Mouse (Mus musculus) small intestine, adult 2 months (tissue): ENCODE measurements at regions not wholly inside any gene's neighbourhood (a gene's known extent, or its start where the extent isn't known, plus 50 kb on each side); places are given as distances from the start of the nearest gene placed in this dataset.

Experiments
- H3K27ac ChIP-seq: fragments of 200-500 bp; 2 replicates; pipeline ENCODE4 v1.5.1; 2012; ENCODE audit warnings: low read depth, low read length, control low read depth, inconsistent platforms; ENCODE audit not compliant: insufficient read depth
- H3K27me3 ChIP-seq: fragments of 200-500 bp; 2 replicates; pipeline ENCODE4 v1.6.1; 2012; ENCODE audit warnings: mild to moderate bottlenecking, moderate library complexity, low read length, inconsistent platforms; ENCODE audit not compliant: control insufficient read depth, insufficient read depth
- H3K36me3 ChIP-seq: fragments of 200-500 bp; 2 replicates; pipeline ENCODE4 v1.6.1; 2012; ENCODE audit warnings: mild to moderate bottlenecking, low read length, control low read depth, inconsistent platforms; ENCODE audit not compliant: control insufficient read depth, insufficient read depth
- H3K4me1 ChIP-seq: fragments of 200-500 bp; 2 replicates; pipeline ENCODE4 v1.6.1; 2012; ENCODE audit warnings: low read length, inconsistent platforms, mixed read lengths; ENCODE audit not compliant: control insufficient read depth, insufficient read depth, insufficient read length
- H3K4me3 ChIP-seq: fragments of 200-500 bp; 2 replicates; pipeline ENCODE4 v1.5.1; 2012; ENCODE audit warnings: low read depth, mild to moderate bottlenecking, control low read depth, inconsistent platforms, low read length, moderate library complexity
- CTCF ChIP-seq: fragments of 200-500 bp; IDR thresholded peaks from 2 replicates; pipeline ENCODE4 v1.5.1; 2012; ENCODE audit warnings: low read depth, mild to moderate bottlenecking, control low read depth, inconsistent platforms, low read length, moderate library complexity, mixed read lengths; ENCODE audit not compliant: insufficient replicate concordance, insufficient read length; ENCODE audit errors: extremely low read depth
- POLR2A ChIP-seq: fragments of 200-500 bp; IDR thresholded peaks from 2 replicates; pipeline ENCODE4 v1.6.1; 2012; ENCODE audit warnings: low read depth, mild to moderate bottlenecking, control low read depth, inconsistent platforms, low read length, moderate library complexity
- WGBS: fragments of 180-500 bp; shearing (Covaris S2); methylation state at CpG from one replicate; pipeline ENCODE4 v1.1.7; 2018; 5-methylcytosine and 5-hydroxymethylcytosine counted together

DNA sequence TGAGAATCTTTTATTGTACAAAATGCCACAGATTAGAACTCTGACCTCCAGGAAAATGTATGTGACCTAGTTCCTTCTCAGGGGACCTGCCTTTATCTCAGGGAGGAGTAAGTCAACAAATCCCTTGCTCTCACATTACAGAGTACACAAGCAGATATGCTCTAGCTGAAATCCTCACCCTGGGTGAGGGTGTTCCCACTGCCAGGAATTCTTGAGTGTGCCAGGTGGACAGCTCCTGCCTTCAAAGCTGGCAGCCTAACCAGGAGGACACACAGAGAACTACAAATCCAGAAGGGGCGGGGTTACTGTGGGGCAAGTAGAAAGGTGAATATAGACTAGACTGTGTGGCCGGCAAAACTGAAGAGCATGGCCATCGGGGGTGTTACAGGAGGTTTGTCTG is 141.9 kb upstream of the Cdyl start:
- H3K36me3 ChIP-seq = no peaks in the 10 kb centered on the region
- no peaks in the 10 kb centered on the region for H3K27me3 ChIP-seq
- TF ChIP-seq CTCF = no peak
- TF ChIP-seq POLR2A = no peak
- 38% methylated on average over 3 of the region's 3 CpGs for WGBS
- H3K27ac ChIP-seq = no peak overlapping the region
- no peak overlapping the region for H3K4me3 ChIP-seq
- no peaks in the 10 kb centered on the region for H3K4me1 ChIP-seq

DNA sequence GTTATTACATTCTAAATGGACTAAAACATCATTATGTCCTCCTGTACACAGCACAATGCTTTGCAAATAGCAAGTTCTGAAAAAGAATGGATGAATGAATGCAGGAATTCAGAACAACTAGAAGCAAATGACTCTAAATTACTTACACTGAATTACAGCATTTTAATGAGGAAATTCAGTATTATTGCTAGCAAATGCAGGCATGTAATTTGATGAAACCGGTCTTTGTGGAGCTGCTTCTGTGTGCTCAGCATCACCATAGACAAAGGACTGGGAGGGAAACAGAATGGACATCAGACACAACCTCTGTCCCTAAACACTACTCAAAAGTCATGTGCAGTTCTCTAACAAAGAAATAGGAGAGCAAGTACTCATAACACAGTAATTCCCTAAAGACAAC is 137.4 kb upstream of the Cdyl start:
- no peak for TF ChIP-seq POLR2A
- TF ChIP-seq CTCF = no peak
- no peaks in the 10 kb centered on the region for H3K36me3 ChIP-seq
- no peak overlapping the region for H3K27ac ChIP-seq
- no peaks in the 10 kb centered on the region for H3K4me1 ChIP-seq
- no peaks in the 10 kb centered on the region for H3K27me3 ChIP-seq
- 83% methylated on average over 1 of the region's 1 CpGs for WGBS
- H3K4me3 ChIP-seq = no peak overlapping the region

DNA sequence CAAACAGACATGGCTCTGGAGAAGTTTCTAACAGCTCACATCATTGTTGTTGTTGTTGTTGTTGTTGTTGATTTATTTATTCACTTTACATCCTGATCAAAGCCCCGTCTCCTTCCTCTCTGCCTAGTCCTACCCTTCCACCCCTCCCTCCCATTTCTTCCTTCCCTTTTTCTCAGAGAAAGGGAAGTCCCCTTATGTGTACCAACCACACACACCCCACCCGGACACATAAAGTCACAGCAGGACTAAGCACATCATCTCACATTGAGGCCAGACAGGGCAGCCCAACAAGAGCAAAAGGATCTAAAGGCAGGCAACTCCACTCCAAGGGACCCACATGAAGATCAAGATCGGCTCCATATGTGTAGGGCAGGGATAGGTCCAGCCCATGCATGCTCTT is 130.1 kb upstream of the Cdyl start:
- WGBS = 75% methylated on average over 3 of the region's 3 CpGs
- H3K36me3 ChIP-seq = no peaks in the 10 kb centered on the region
- TF ChIP-seq CTCF (no peak), POLR2A (no peak)

DNA sequence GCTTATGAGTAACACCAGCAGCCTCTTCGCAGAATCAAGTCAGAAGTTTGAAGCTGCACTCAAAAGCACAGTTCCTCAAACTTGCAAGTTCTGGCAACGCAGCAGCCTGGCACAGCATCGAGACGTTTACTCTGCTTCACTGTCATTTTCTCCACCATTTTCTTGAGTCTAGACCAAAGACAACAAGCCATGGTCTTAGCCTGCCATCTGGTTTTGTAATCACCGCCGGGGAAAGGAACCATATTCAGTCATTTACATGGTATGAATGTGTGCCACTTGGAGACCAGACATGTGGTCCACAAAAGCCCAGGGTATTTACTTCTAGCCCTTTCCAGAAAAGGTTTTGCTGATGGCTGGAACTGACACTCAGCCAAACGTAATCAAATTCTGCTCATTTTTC is 122.5 kb upstream of the Cdyl start:
- 86% methylated on average over 7 of the region's 7 CpGs for WGBS
- Histone ChIP-seq H3K36me3 (no peaks in the 10 kb centered on the region), H3K27me3 (no peaks in the 10 kb centered on the region), H3K4me3 (no peak overlapping the region), H3K27ac (no peak overlapping the region), H3K4me1 (no peaks in the 10 kb centered on the region)
- TF ChIP-seq POLR2A (no peak), CTCF (no peak)

More for the DNA sequence above, 130.1 kb upstream of the Cdyl start:
- Histone ChIP-seq H3K4me1 (no peaks in the 10 kb centered on the region), H3K27me3 (no peaks in the 10 kb centered on the region), H3K4me3 (no peak overlapping the region), H3K27ac (no peak overlapping the region)

DNA sequence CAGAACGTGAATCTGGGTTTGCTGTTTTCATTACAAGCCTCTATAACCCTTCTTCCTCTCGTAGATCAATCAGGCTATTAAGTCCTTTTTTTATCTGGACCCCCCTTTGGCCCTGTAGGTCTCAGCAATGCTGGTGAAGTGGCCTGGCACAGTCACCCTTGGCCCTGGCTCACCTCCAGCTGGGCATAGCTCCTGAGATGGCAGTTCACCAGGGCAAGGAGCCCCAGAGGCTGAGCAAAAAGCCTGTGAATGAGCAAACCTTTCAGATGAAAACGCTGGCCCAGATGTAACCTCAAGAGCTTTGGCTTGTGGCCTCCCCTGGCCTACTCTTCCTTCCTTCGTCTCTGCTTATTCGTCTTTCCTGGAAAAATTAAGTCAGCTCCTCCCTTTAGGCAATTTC is 121.7 kb upstream of the Cdyl start:
- H3K27ac ChIP-seq = no peak overlapping the region
- H3K4me3 ChIP-seq = no peak overlapping the region
- TF ChIP-seq POLR2A (no peak), CTCF (no peak)
- H3K36me3 ChIP-seq = no peaks in the 10 kb centered on the region
- 65% methylated on average over 5 of the region's 5 CpGs for WGBS
- H3K27me3 ChIP-seq = no peaks in the 10 kb centered on the region
- no peaks in the 10 kb centered on the region for H3K4me1 ChIP-seq

DNA sequence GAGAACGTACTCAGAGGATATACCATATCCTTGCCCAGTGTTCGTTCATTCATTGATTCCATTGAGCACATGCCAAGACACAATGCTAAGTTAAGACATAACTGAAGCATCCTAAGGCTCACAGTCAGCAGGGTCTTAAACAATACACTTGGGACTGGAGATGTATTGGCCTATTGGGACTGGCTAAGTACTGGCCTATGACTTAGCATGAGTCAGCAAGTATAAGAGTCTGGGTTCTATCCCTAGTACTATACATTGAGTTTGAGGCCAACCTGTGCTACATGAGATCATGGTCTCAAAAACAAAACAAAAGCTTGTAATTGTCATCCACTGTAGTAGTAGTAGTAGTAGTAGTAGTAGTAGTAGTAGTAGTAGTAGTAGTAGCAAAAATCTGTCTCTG is 119.2 kb upstream of the Cdyl start:
- 80% methylated on average over 2 of the region's 2 CpGs for WGBS
- H3K36me3 ChIP-seq = no peaks in the 10 kb centered on the region
- no peak overlapping the region for H3K4me3 ChIP-seq
- H3K27ac ChIP-seq = no peak overlapping the region
- TF ChIP-seq CTCF (no peak), POLR2A (no peak)
- H3K27me3 ChIP-seq = no peaks in the 10 kb centered on the region
- H3K4me1 ChIP-seq = no peaks in the 10 kb centered on the region

DNA sequence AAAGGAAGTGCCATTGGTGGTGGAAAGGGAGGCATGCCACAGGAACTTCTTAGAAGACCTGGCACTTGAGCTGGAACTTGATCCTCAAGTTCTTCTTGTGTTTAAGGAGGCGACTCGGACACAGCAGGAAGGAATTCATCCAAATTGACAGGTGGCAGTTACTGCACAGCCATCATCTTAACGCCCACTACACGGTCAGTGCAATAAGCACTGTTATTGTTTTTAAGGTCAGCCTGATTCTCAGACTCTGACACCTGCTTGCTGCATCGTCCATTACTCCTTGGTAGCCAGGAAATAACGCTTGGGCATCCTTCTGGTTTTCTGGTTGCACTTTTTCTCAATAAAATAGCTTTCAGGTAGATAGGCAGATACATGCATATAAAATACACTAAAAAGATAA is 118.6 kb upstream of the Cdyl start:
- H3K27ac ChIP-seq = no peak overlapping the region
- H3K27me3 ChIP-seq = no peaks in the 10 kb centered on the region
- H3K36me3 ChIP-seq = no peaks in the 10 kb centered on the region
- no peak for TF ChIP-seq POLR2A
- no peak for TF ChIP-seq CTCF
- WGBS = 73% methylated on average over 6 of the region's 6 CpGs
- H3K4me1 ChIP-seq = no peaks in the 10 kb centered on the region
- H3K4me3 ChIP-seq = no peak overlapping the region

DNA sequence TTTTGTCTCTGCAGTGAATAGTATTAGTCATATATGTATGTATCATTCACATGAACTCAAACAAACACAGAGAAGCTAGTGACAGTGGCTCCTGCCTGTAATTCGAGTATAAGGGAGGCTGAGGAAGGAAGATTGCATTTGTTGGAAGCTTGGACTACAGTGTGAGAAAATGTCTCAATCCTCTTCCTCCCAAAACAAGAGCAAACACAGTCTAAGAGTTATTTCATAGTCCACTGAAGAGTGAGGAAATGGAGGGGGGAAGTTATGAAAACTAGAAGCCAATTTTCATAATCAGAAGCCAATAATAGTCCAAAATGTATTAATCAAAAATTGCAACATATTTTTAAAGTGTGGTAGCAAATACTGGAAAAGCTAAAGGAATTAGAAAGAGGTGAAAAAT is 95.6 kb upstream of the Cdyl start:
- no peak overlapping the region for H3K4me3 ChIP-seq
- no peaks in the 10 kb centered on the region for H3K27me3 ChIP-seq
- no peaks in the 10 kb centered on the region for H3K36me3 ChIP-seq
- 30% methylated on average over 1 of the region's 1 CpGs for WGBS
- H3K27ac ChIP-seq = no peak overlapping the region
- no peak for TF ChIP-seq POLR2A
- no peak for TF ChIP-seq CTCF
- H3K4me1 ChIP-seq = no peaks in the 10 kb centered on the region

DNA sequence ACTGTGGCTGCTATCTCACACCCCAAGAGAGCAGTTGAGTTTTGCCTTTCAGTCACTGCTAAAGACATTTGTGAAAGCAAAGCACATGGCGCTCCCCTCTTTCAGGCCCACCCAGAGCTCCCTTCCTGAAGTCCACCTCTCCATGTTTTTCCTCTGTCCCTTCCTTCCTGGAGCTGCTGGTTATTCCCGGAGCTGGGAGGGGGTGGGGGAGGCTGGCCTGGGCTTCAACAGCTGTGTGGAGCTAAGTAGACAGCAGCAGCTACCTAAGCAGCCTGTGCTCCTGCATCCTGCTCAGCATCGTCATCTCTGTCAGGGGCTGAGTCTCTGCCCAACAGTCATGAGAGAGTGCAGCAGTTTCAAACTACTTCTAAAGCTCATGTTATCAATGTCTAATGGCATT is 78.0 kb upstream of the Cdyl start:
- H3K27me3 ChIP-seq = no peaks in the 10 kb centered on the region
- 36% methylated on average over 3 of the region's 3 CpGs for WGBS
- no peak overlapping the region for H3K27ac ChIP-seq
- H3K36me3 ChIP-seq = no peaks in the 10 kb centered on the region
- H3K4me3 ChIP-seq = no peak overlapping the region
- no peak for TF ChIP-seq CTCF
- TF ChIP-seq POLR2A = no peak
- H3K4me1 ChIP-seq = no peaks in the 10 kb centered on the region
